Mouse (Mus musculus) bone marrow, adult 2 months (tissue): ENCODE measurements around the gene Triml1. TPM values are rescaled to one million over a fixed set of nuclear protein-coding genes. Genes with fewer than 3 reads are reported as not detected.

ENCODE experiments used
- H3K27ac ChIP-seq: fragments of 200-500 bp; 2 replicates; pipeline ENCODE4 v1.5.1; 2012; ENCODE audit warnings: low read depth, mild to moderate bottlenecking, control low read depth, inconsistent platforms, low read length; ENCODE audit not compliant: control insufficient read depth, poor library complexity, insufficient read depth
- H3K4me1 ChIP-seq: fragments of 200-500 bp; 2 replicates; pipeline ENCODE4 v1.6.1; 2011; ENCODE audit warnings: low read length; ENCODE audit not compliant: control insufficient read depth, insufficient read depth
- H3K4me3 ChIP-seq: fragments of 200-500 bp; replicated peaks from 2 replicates; pipeline ENCODE3; 2011; ENCODE audit warnings: mild to moderate bottlenecking, low read depth, low read length, control low read depth; ENCODE audit not compliant: control insufficient read depth
- CTCF ChIP-seq: fragments of 200-500 bp; IDR thresholded peaks from 2 replicates; pipeline ENCODE4 v1.5.1; 2011; ENCODE audit warnings: low read length, control low read depth; ENCODE audit not compliant: control insufficient read depth, insufficient read depth
- POLR2A ChIP-seq: fragments of 200-500 bp; IDR thresholded peaks from 2 replicates; pipeline ENCODE4 v1.6.1; 2011; ENCODE audit warnings: low read depth, mild to moderate bottlenecking, control low read depth, low read length, borderline replicate concordance; ENCODE audit not compliant: control insufficient read depth
- WGBS: fragments of 180-500 bp; shearing (Covaris S2); methylation state at CpG from one replicate; pipeline ENCODE4 v1.1.7; 2018; 5-methylcytosine and 5-hydroxymethylcytosine counted together
- polyA plus RNA-seq: library from polyadenylated mRNA; stranded (reverse); fragments of >200 nt; gene quantifications from 2 replicates; pipeline ENCODE4 v1.2.4, GENCODE M21; 2011; ENCODE audit warnings: low replicate concordance; ENCODE audit not compliant: missing spikeins, insufficient read depth, insufficient read length

The Triml1 gene
- polyA plus RNA-seq, 1 experiment = not detected

DNA sequence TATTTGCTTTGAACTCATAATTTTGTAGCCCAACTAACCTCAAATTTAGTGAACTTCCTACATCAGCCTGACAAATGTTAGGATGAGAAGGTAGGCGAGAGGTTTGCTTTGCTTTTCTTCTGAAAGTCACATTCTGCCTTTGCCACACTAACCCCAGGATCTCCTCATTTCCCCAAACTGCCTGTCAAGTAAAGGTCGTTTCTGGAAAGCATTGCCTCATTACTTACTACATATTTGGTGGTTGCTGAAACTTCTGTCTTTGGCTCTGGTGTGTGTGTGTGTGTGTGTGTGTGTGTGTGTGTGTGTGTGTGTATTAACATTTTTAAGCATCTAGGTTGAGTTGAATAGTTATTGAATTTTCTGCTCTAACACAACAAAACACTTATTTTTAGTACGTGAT lies 23.2 kb upstream of the Triml1 start:
- 53% methylated on average over 3 of the region's 3 CpGs for WGBS

DNA sequence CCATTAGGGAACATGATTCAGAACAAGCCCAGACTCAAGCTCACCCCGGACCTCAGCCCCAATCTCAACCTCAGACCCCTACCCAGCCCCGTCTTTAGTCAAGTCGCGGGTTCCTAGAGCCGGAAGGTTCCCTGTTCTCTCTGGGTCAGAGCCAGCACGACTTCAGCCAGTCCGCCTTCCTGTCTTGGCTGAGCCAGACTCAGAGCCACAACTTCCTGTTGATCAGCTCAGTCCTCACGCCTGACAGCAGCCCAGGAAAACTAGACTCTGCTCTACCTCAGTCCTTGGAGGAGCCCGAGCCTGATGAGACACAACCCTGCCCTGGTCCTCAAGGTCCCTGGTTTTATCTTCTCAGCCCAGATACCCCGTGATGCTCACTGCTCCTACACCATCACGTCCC lies 22.0 kb upstream of the Triml1 start:
- TF ChIP-seq CTCF = no peak
- TF ChIP-seq POLR2A = no peak
- 46% methylated on average over 11 of the region's 11 CpGs for WGBS
- Histone ChIP-seq H3K27ac (no peak overlapping the region), H3K4me1 (no peaks in the 10 kb centered on the region), H3K4me3 (no peak overlapping the region)

More for the DNA sequence above, 23.2 kb upstream of the Triml1 start:
- no peak overlapping the region for H3K4me3 ChIP-seq
- no peak overlapping the region for H3K27ac ChIP-seq
- TF ChIP-seq POLR2A = no peak
- H3K4me1 ChIP-seq = no peaks in the 10 kb centered on the region

DNA sequence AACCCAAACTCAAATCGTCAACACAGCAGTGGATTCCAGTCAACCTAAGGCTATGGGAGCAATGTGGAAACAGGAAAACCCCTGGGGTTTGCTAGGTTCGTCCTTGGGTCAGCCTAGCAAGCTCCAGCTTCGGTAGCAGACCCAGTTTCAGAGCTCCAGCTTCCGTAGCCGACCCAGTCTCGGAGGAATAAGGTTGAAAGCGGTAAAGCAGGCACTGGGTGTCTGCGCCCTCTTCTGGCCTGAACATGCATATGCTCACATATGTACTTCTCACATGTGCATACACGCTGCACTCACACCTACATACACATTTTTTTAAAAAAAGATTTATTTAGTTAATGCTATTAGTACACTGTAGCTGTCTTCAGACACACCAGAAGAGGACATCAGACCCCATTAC lies 8.0 kb upstream of the Triml1 start:
- Histone ChIP-seq H3K4me1 (no peaks in the 10 kb centered on the region), H3K4me3 (no peak overlapping the region), H3K27ac (no peak overlapping the region)
- no peak for TF ChIP-seq POLR2A
- TF ChIP-seq CTCF = no peak
- WGBS = 83% methylated on average over 9 of the region's 9 CpGs

DNA sequence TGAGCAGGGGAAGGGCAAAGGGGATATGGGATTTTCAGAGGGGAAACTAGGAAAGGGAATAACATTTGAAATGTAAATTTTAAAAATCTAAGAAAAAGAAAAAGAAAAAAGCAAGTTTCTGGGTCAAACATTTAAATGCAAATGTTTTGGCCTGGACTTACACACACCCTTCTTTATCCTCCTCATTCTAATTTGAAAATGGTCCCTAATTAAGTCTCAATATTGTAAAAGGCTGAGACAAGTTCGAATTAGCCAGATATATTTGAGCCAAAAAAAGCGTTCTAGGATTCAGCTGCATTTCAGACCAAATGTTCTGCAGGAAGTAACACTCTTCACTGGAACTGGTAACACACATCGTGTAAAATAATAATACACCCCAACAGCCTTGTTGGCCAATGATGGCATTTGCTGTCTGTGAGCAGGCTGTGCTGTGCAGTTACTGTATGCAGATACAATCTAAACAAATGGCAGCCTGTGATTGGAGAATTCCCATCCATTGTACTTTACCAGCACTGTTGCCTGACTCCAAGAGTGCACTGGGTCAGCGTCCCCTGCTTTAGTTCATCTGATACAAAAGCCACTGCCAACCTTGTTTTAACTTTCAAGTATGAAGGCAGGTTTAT lies 30.0 kb downstream of the Triml1 start:
- H3K4me3 ChIP-seq = no peak overlapping the region
- 73% methylated on average over 4 of the region's 4 CpGs for WGBS
- TF ChIP-seq CTCF (no peak), POLR2A (no peak)
- no peak overlapping the region for H3K27ac ChIP-seq
- no peaks in the 10 kb centered on the region for H3K4me1 ChIP-seq

Other genes with a start within 250 kb of the Triml1 start
- gene Triml2, start 39.1 kb upstream of the Triml1 start, polyA plus RNA-seq = 1.4 TPM in 1 of 2 replicates, not detected in the other
- 1.2 and 6.9 TPM in 2 replicates for gene Zfp42, start 165.5 kb upstream of the Triml1 start, polyA plus RNA-seq